Mouse (Mus musculus) adrenal gland, postnatal 25 days (tissue): ENCODE results near the gene Arid1b. TPM values are rescaled to one million over a fixed set of nuclear protein-coding genes. Genes with fewer than 3 reads are reported as not detected.
A peak's percentile ranks its signal among the peaks of the same experiment; 100 is the strongest.

ENCODE experiments used
- DNase-seq: peaks from one replicate; pipeline ENCODE4 v3.0.0; 2021; ENCODE audit warnings: mixed read lengths
- total RNA-seq: library from RNA; stranded (reverse); gene quantifications from 2 replicates; pipeline ENCODE4 v1.2.3, GENCODE M21; 2021

Arid1b gene
- total RNA-seq, 1 experiment from 2014 or later = 85.8 TPM

DNA sequence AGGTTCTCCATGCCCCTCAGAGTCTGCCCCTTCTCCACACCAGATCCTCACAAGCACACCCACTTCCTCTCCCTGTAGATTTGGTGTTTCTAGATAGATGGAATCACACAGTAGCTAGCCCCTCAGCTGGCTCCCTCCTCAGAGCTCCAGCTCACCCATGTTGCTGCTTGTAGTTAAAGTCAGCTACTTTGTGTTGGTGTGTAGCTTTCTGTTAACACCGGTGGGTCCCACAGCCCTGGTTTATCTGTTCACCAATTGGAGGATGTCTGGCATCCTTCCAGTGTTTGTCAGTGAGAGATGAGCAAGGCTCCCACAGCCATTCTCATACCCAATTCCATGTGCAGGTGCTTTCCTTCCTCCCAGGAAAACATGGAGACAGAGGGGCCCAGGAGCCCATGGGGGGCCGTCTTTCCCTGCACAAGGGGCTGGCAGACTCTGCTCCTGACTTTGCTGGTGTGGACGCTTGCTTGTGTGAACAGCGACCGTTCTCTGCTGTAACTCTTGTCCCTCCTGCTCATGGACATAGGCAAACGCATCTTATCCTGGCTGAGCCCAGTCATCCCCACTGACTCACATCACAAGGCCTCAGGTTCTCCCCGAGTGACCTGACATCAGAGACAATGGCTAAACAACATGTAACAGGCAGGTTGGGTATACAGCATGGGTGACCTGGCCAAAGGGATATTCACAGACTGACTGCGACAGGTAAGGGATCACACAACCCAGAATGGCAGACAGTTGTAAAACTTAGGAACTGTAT is 200.2 kb downstream of the Arid1b start:
- no peak for DNase-seq

GRCm38 (mm10) chr17:5195397-5195796 is 201.3 kb downstream of the Arid1b start:
- no peak for DNase-seq

DNA sequence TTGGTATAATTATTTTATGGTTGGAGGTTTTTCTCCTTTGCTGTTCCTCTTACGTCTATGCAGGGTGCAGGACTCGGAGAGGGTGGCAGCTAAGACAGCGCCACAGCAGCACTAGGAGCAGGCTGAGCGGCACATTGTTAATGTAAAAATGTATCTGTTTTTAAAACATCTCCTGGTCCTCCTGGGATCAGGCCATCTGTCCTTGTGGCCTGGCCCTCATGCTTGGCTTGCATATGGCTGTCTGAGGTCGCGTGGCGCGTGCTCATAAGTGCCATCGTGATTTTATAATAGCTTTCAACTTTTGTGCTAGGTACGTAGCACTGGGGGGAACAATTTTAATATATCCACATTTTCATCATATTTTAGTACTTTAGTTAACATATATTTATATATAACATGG is 201.9 kb downstream of the Arid1b start:
- no peak for DNase-seq

DNA sequence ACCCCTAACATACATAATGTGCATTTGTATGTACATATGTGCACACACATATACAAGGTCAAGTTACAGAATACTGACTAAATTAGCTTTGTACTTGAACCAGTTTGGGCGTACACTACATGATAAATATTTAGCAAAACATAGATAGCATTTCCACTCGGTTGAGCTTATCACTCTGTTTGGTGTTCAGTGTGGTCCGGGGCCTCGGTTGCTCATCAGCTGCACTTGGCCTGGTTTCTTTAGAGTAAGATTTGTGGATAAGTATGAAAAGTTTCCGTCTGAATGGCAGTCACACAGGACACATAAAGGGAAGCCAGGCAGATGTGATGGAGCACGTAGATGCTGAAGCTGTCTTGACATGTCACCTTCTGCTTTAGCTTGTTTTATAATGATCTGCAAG is 202.4 kb downstream of the Arid1b start:
- DNase-seq = no peak

DNA sequence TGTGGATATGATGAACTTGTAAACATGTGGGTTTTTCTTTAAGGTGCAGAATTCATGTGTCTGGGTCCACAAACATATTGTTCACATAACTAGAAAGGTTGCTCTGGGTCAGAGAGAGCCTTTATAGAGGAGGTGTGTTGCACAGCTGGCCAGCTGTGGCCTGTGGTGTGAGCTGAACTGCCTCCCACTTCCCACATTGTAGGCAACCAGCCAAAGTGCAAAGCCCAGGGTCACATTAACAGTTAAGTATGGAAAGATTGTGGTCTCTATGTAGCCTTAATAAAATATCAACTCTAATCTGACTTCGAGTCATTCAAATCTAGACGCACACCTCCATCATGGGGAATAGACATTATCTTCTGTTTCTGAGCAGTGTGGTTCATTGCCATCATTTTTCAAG is 203.0 kb downstream of the Arid1b start:
- DNase-seq = no peak

- no peak for DNase-seq
Measured at GRCm38 (mm10) chr17:5197765-5198164, 203.6 kb downstream of the Arid1b start.

DNA sequence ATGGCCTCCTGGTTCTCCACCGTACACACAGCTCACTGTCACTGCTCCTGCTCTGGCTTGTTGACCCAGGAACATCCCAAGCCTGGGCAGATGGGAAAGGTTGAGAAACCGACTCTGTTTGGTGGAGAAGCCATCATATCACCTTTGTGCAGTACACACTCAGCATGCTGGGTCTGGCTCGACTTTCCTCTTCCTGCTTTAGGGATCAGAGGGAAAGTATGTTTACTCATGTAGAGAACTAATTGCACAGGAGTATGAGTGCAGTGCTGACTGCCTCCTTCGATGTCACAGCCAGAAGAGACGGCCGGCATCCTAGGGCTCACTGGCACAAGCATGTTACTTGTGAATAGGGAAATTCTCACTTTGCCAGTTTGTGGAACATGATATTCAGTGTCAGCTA is 204.1 kb downstream of the Arid1b start:
- no peak for DNase-seq

GRCm38 (mm10) chr17:5198811-5199210 is 204.7 kb downstream of the Arid1b start:
- DNase-seq = no peak

DNA sequence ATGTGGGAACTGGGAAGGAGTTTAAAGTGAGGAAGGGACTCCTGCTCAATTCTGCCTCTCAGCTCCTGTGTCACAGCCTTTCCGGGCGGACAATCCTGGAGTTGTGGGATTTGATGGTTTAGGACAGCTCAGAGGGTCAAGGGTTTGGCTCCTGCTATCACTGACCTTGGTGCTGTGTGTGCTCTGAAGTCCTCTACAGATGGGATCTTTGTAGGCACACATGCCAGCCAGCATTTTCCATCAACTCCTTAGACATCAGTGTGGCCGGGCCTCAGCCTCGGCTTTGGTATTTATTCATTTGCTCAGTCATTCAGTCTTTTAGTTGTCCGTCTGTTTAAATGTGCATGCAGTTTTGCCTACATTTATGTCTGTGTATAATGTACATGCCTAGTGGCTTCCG is 206.5 kb downstream of the Arid1b start:
- no peak for DNase-seq

DNA sequence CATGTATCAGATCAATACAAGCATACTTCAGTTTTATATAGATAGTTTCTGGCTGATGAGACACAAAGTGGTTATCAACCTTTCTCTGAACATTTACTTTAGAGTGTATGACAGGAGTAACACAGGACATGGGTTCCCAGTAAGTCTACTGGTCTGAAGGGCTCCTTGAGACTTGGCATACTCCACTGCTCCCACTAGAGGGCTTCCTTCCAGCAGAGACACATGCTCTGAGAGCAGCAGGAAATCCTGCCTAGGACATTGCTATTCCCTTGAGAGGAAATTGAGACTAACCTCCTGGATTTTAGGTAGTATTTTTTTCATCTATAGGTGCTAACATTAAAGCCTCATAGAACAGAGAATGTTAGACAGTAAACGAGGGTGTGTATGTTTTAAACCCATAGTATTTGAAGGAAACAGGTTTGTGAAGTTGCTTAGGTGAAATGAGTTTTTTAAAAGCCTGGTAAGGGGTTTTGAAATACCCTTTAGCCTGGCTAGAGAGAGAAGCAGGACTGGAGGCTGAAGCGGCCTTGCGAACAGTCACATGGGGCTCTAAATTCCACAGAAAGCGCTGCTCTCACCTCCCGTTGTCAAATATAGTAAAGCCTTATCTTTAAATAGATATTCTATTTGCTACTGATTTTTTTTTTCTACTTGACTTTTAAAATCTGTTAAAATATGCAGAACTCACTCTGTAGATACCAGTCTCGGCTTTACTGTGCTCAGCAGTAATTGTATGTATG is 207.9 kb downstream of the Arid1b start:
- DNase-seq = no peak

DNA sequence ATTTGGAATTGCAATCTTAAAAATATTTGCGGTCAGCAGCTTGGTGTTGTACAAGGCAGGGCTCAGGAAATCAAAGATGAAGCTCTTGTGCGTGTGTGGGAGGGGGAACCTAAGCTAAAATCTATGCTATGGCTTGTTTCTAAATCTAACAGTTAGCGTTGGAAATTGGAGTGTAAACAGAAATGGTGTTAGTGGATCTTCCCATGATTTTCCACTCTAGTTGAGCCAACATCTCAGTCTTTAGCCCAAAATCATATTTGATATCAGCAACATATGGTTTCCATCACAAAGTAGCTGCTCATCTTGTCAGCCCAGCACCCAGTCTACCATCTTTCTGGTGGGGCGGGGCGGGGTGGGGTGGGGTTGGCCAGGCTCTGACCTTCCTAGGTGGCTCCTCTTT is 208.6 kb downstream of the Arid1b start:
- DNase-seq = no peak

DNA sequence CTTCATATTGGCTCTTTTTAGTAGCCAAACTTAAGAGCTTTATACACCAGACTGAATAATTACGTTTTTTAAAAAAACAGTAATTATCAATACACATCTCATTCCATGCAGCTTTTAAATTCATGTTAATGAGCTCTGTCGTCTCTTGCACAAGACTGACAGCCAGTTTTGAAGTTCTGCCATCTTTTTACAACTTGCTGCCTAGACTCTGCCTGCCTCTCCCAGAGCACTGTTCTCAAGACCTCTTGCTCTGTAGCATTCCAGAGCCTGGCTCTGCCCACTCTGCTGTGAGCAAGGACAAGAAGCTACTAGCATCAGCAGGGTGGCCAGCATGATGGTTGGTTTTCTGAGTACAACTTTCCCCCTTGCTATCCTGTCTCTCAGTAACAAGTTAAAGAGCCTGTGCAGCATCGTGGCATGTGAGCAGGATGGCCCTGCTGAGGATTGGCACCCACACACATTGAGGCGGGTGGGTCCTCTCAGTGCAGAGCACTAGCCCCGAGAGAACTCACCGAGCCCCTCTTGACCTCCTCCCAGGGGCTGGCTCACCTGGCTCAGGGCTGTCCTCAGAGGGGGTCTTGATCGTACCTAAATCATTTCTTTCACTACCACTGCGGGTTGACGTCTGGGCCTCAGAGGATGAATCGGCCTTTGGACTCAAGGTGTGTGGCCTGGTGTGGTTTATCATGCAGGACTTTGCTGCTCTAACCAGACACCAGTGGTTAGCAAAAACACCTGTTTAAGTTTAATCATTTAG is 209.4 kb downstream of the Arid1b start:
- no peak for DNase-seq

- DNase-seq = no peak
Measured at GRCm38 (mm10) chr17:5204103-5204665, 210.1 kb downstream of the Arid1b start.

DNA sequence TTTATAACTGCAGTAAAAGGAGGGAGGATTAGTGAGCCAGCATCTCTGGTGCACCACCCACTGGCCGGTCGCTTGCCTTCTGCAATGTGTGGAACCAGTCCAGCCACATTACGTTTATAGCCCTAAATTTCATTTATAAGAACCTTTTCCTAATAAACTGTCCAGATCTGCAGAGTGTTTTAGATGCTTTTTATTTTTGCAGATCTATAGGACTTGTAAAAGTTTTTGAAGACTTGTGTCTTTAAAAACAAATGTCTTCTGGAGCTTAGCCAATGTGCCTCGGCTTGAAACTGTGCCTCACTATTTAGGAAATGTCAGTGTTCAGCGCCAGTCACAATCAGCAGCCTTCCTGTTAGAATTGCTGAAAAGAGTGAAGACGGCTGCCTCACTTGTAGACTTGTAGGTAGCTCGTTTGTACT is 211.0 kb downstream of the Arid1b start:
- no peak for DNase-seq

GRCm38 (mm10) chr17:5206731-5207130 is 212.6 kb downstream of the Arid1b start:
- no peak for DNase-seq

GRCm38 (mm10) chr17:5207881-5208280 is 213.7 kb downstream of the Arid1b start:
- no peak for DNase-seq

GRCm38 (mm10) chr17:5208362-5208761 is 214.2 kb downstream of the Arid1b start:
- no peak for DNase-seq

DNA sequence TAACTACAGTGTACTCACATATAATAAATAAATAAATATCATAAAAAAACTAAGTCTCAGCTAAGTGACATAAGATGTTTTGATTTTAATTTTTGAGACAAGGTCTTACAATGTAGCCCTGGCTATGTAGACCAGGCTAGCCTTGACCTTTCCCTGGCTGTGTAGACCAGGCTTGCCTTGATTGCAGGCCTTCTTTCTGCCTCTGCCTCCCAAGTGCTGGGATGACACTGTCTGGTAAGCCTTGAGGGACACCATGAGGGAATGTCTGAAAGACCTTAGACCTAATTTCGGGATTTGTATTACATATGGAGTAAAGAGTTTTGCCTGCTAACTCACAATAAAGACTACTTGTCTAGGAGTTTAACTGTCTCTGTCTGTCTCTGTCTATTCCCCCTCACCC is 214.9 kb downstream of the Arid1b start:
- no peak for DNase-seq

DNA sequence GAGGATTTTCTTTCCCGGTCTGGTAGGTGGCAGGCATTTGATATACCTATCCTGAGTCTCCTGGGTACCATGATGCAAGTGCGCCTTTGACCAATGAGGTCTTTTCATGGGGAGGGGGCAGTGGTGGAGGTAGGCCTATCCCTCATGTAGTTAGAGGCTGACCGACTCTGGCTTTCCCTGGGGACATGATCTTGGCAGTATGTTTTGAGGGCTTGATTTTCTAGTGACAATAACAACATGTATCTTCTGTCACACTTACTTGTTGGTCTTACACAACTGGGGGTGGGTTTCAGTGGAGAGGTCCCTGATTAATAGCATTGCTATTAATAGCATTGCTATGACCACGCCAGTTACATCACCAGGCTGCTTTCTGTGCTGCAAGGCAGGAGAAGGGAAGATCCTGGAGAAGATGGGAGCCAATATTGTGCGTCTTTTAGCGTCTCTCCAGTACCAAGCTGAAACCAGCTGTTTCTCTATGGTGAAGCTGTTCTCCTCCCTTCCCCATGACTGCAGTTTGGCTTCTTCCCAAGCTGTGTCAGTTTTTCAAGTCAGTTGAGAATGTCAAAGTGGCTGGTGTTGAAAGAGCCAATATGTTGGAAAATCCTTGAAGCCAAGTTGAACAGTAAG is 216.1 kb downstream of the Arid1b start:
- no peak for DNase-seq

GRCm38 (mm10) chr17:5210891-5211290 is 216.8 kb downstream of the Arid1b start:
- no peak for DNase-seq

DNA sequence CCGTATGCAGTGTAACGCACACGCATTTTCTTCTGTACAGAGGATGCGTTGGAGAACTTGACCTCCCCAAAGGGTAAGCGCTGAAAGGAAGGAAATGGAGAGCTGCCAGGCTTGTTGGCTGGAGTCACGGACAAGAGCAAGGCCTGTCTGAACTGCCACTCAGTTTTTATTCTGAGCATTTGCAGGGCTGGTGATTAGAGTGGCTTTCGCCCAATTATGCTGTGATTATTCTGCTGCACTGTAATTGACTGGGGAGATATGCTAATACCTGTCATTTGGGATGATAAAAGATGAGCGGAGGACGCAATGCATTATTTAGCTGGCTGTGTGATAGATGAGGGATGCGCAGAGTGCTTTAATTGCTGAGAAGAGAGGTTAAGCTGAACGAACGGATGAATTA is 218.0 kb downstream of the Arid1b start:
- DNase-seq = peak; percentile 74

DNA sequence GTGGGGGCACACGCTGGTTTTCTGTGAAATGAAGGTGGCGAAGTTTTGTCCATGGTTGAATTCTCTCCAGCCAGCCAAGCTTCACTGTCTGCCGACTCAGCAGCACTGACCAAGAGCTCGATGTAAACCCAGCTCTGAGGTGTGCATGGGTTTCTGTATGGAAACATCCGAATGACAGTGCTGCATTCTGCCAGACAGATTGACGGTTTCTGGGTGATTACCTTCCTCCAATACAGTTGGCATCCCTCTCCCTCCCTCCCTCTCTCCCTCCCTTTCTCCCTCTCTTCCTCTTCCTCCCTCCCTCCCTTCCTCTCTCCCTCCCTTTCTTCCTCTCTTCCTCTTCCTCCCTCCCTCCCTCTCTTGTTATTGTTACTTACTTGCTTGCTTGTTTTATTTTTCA is 219.3 kb downstream of the Arid1b start:
- DNase-seq = no peak
